Mouse (Mus musculus): ENCODE results near the gene Cblc. TPM values are rescaled to one million over a fixed set of nuclear protein-coding genes. Genes with fewer than 3 reads are reported as not detected.
A peak's percentile ranks its signal among the peaks of the same experiment; 100 is the strongest.
"Not testable (repeated sequence)": the region's sequence is repeated elsewhere in the genome, so short reads cannot be mapped to it uniquely, and the experiment has no call there.

Gene Cblc
- total RNA-seq, 2 experiments from 2014 or later, result not detected

GRCm38 (mm10) chr7:19820347-19821048, 23.9 kb upstream of the Cblc start:
- no peak for ATAC-seq (replicated peaks; ENCODE audit: poor library complexity, severe bottlenecking)

GRCm38 (mm10) chr7:19818875-19819274, 22.3 kb upstream of the Cblc start:
- no peak for ATAC-seq (replicated peaks; ENCODE audit: poor library complexity, severe bottlenecking)

GRCm38 (mm10) chr7:19818440-19818839, 21.8 kb upstream of the Cblc start:
- ATAC-seq (replicated peaks; ENCODE audit: poor library complexity, severe bottlenecking), result peak; percentile 10; the same call in 1 of the 2 replicates

GRCm38 (mm10) chr7:19817382-19818105, 20.9 kb upstream of the Cblc start:
- peak; percentile 78 for ATAC-seq (replicated peaks; ENCODE audit: poor library complexity, severe bottlenecking)

GRCm38 (mm10) chr7:19816224-19816771, 19.7 kb upstream of the Cblc start:
- ATAC-seq (replicated peaks; ENCODE audit: poor library complexity, severe bottlenecking), result peak; percentile 64

GRCm38 (mm10) chr7:19815296-19816223, 19.0 kb upstream of the Cblc start:
- peak; percentile 15; the same call in 1 of the 2 replicates for ATAC-seq (replicated peaks; ENCODE audit: poor library complexity, severe bottlenecking)

GRCm38 (mm10) chr7:19813579-19814122, 17.0 kb upstream of the Cblc start:
- no peak for ATAC-seq (replicated peaks; ENCODE audit: poor library complexity, severe bottlenecking)

- ATAC-seq (replicated peaks; ENCODE audit: poor library complexity, severe bottlenecking), result no peak
These were observed 16.6 kb upstream of the Cblc start for GRCm38 (mm10) chr7:19813161-19813560.

- ATAC-seq (replicated peaks; ENCODE audit: poor library complexity, severe bottlenecking), result no peak
These were observed 14.5 kb upstream of the Cblc start for GRCm38 (mm10) chr7:19811114-19811513.

- no peak for ATAC-seq (replicated peaks; ENCODE audit: poor library complexity, severe bottlenecking)
These were observed 12.8 kb upstream of the Cblc start for GRCm38 (mm10) chr7:19809369-19809768.

GRCm38 (mm10) chr7:19806356-19806969, 9.9 kb upstream of the Cblc start:
- no peak for ATAC-seq (replicated peaks; ENCODE audit: poor library complexity, severe bottlenecking)

GRCm38 (mm10) chr7:19802995-19803394, 6.4 kb upstream of the Cblc start:
- peak; percentile 89 for ATAC-seq (replicated peaks; ENCODE audit: poor library complexity, severe bottlenecking)

GRCm38 (mm10) chr7:19800764-19801163, 4.2 kb upstream of the Cblc start:
- peak; percentile 63 for ATAC-seq (replicated peaks; ENCODE audit: poor library complexity, severe bottlenecking)

GRCm38 (mm10) chr7:19796254-19796653, 355 bp downstream of the Cblc start:
- no peak for ATAC-seq (replicated peaks; ENCODE audit: poor library complexity, severe bottlenecking)

GRCm38 (mm10) chr7:19795236-19795635, 1.4 kb downstream of the Cblc start:
- no peak for ATAC-seq (replicated peaks; ENCODE audit: poor library complexity, severe bottlenecking)

GRCm38 (mm10) chr7:19792701-19793630, 3.6 kb downstream of the Cblc start:
- ATAC-seq (replicated peaks; ENCODE audit: poor library complexity, severe bottlenecking), result 0 out of 2 replicates have a peak, but pooled peaks have one; percentile 8

- ATAC-seq (replicated peaks; ENCODE audit: poor library complexity, severe bottlenecking), result not testable (repeated sequence)
These were observed 5.1 kb downstream of the Cblc start for GRCm38 (mm10) chr7:19791504-19791903.

- ATAC-seq (replicated peaks; ENCODE audit: poor library complexity, severe bottlenecking), result peak; percentile 82
These were observed 6.7 kb downstream of the Cblc start for GRCm38 (mm10) chr7:19789904-19790347.
